Mouse (Mus musculus): ENCODE data around the gene Dennd5b.

GRCm38 (mm10) chr6:149072873-149073272 is 28.6 kb downstream of the Dennd5b start:
- TF ChIP-seq CTCF (IDR thresholded peaks at IDR 0.05; ENCODE audit: borderline replicate concordance, control insufficient read depth, extremely low read depth, insufficient read depth, low read length, poor library complexity) (no peak), POLR2A (IDR thresholded peaks at IDR 0.05; ENCODE audit: control insufficient read depth, extremely low read depth, insufficient read depth, low read length, poor library complexity) (no peak)

All from thymus, adult 2 months (tissue).